Mouse (Mus musculus): ENCODE measurements around the gene Fam71b.

Gene Fam71b

GRCm38 (mm10) chr11:46396167-46396859 is at the start of gene Fam71b:
TSS of gene Fam71b (plus strand) at chr11:46396559.
- peak; percentile 76 for DNase-seq

GRCm38 (mm10) chr11:46347756-46348155 is 48.6 kb upstream of the Fam71b start:
- DNase-seq = no peak

GRCm38 (mm10) chr11:46348416-46348815 is 47.9 kb upstream of the Fam71b start:
- DNase-seq = no peak

- DNase-seq = no peak
Observed at GRCm38 (mm10) chr11:46349681-46350410, 46.5 kb upstream of the Fam71b start.

GRCm38 (mm10) chr11:46358369-46358768 is 38.0 kb upstream of the Fam71b start:
- no peak for DNase-seq

GRCm38 (mm10) chr11:46360991-46361665 is 35.2 kb upstream of the Fam71b start:
- DNase-seq = no peak

GRCm38 (mm10) chr11:46362061-46363022 is 34.0 kb upstream of the Fam71b start:
- DNase-seq = no peak

GRCm38 (mm10) chr11:46363864-46364263 is 32.5 kb upstream of the Fam71b start:
- no peak for DNase-seq

GRCm38 (mm10) chr11:46365744-46366143 is 30.6 kb upstream of the Fam71b start:
- no peak for DNase-seq

- no peak for DNase-seq
Observed at GRCm38 (mm10) chr11:46366357-46366756, 30.0 kb upstream of the Fam71b start.

- DNase-seq = no peak
Observed at GRCm38 (mm10) chr11:46370457-46370856, 25.9 kb upstream of the Fam71b start.

- no peak for DNase-seq
Observed at GRCm38 (mm10) chr11:46371250-46371649, 25.1 kb upstream of the Fam71b start.

GRCm38 (mm10) chr11:46372331-46372953 is 23.9 kb upstream of the Fam71b start:
- DNase-seq = no peak

- no peak for DNase-seq
Observed at GRCm38 (mm10) chr11:46373071-46374030, 23.0 kb upstream of the Fam71b start.

GRCm38 (mm10) chr11:46375015-46375414 is 21.3 kb upstream of the Fam71b start:
- no peak for DNase-seq

- no peak for DNase-seq
Observed at GRCm38 (mm10) chr11:46377316-46377715, 19.0 kb upstream of the Fam71b start.

- DNase-seq = no peak
Observed at GRCm38 (mm10) chr11:46377819-46378782, 18.3 kb upstream of the Fam71b start.

- DNase-seq = peak; percentile 58
Observed at GRCm38 (mm10) chr11:46380097-46380675, 16.2 kb upstream of the Fam71b start.

- DNase-seq = no peak
Observed at GRCm38 (mm10) chr11:46382466-46382865, 13.9 kb upstream of the Fam71b start.

Data from thymus, postnatal 25 days (tissue).